Mouse (Mus musculus): ENCODE results near the gene Icam5.
A peak's percentile ranks its signal among the peaks of the same experiment; 100 is the strongest.
"Not testable (repeated sequence)": the region's sequence is repeated elsewhere in the genome, so short reads cannot be mapped to it uniquely, and the experiment has no call there.

Icam5 gene

GRCm38 (mm10) chr9:21035586-21035985 is 3.7 kb downstream of the Icam5 start:
- no peak for DNase-seq (ENCODE audit: low read depth)

GRCm38 (mm10) chr9:21036161-21036560 is 4.3 kb downstream of the Icam5 start:
- DNase-seq (ENCODE audit: low read depth) = no peak

GRCm38 (mm10) chr9:21036666-21037065 is 4.8 kb downstream of the Icam5 start:
- DNase-seq (ENCODE audit: low read depth) = no peak

- no peak for DNase-seq (ENCODE audit: low read depth)
Measured at GRCm38 (mm10) chr9:21037481-21037891, 5.6 kb downstream of the Icam5 start.

GRCm38 (mm10) chr9:21039779-21040178 is 7.9 kb downstream of the Icam5 start:
- DNase-seq (ENCODE audit: low read depth) = no peak

- no peak for DNase-seq (ENCODE audit: low read depth)
Measured at GRCm38 (mm10) chr9:21041308-21041707, 9.4 kb downstream of the Icam5 start.

- DNase-seq (ENCODE audit: low read depth) = no peak
Measured at GRCm38 (mm10) chr9:21043563-21043962, 11.7 kb downstream of the Icam5 start.

- not testable (repeated sequence) for DNase-seq (ENCODE audit: low read depth)
Measured at GRCm38 (mm10) chr9:21044785-21045184, 12.9 kb downstream of the Icam5 start.

- DNase-seq (ENCODE audit: low read depth) = no peak
Measured at GRCm38 (mm10) chr9:21045235-21045634, 13.4 kb downstream of the Icam5 start.

- DNase-seq (ENCODE audit: low read depth) = no peak
Measured at GRCm38 (mm10) chr9:21051578-21051977, 19.7 kb downstream of the Icam5 start.

GRCm38 (mm10) chr9:21062928-21063327 is 31.1 kb downstream of the Icam5 start:
- no peak for DNase-seq (ENCODE audit: low read depth)

- no peak for DNase-seq (ENCODE audit: low read depth)
Measured at GRCm38 (mm10) chr9:21067006-21067684, 35.3 kb downstream of the Icam5 start, which contains the start of gene Zglp1. TSS of gene Zglp1 (minus strand) at chr9:21067093.

GRCm38 (mm10) chr9:21072641-21073040 is 40.8 kb downstream of the Icam5 start:
- DNase-seq (ENCODE audit: low read depth) = no peak

- peak; percentile 86 for DNase-seq (ENCODE audit: low read depth)
Measured at GRCm38 (mm10) chr9:21073044-21073840, 41.4 kb downstream of the Icam5 start, which contains the start of the genes Gm49373 and Fdx1l. TSS of gene Gm49373 (minus strand) at chr9:21073096. TSS of gene Fdx1l (minus strand) at chr9:21073614.

- DNase-seq (ENCODE audit: low read depth) = no peak
Measured at GRCm38 (mm10) chr9:21074173-21074572, 42.3 kb downstream of the Icam5 start.

- no peak for DNase-seq (ENCODE audit: low read depth)
Measured at GRCm38 (mm10) chr9:21075625-21076024, 43.8 kb downstream of the Icam5 start.

- DNase-seq (ENCODE audit: low read depth) = no peak
Measured at GRCm38 (mm10) chr9:21081127-21081526, 49.3 kb downstream of the Icam5 start.

GRCm38 (mm10) chr9:21083324-21083723 is 51.5 kb downstream of the Icam5 start:
- no peak for DNase-seq (ENCODE audit: low read depth)

Data from naive thymus-derived CD4-positive, alpha-beta T cell, adult 2 months (primary cell).